Comparison of ENCODE assay signal across 8 mouse cellular contexts in the genomic region with DNA sequence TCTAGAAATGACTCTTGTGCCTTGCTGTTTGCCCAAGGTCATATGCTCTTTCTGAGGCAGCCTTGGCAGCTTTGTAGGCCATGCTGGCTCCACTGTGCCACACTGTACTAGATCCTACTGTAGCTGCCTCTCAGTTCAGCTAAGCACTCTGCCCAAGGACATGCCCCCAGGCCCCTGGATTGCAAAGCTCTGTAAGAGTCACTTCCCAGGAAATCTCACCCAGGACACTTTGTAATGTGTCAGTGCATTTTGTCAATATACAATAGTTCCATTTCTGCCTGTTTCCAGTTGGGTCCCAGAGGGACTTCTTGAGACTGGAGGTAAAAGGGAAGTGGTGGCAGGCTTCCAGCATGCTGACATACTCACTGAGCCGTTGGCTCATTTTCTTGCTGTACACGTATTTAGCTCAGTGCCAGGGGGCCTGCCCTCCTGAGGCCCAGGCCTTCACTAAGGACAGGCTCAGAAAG.
DNase-seq lines count a peak whose midpoint lies in the region; ATAC-seq lines count a peak whose summit lies in the region.

No protein-coding gene starts in this region.

- no peak overlapping the region for H3K4me2 ChIP-seq in forebrain, embryonic 13.5 days
- H3K4me2 ChIP-seq in forebrain, embryonic 11.5 days (ENCODE audit: low read depth, low read length, severe bottlenecking) = no peak overlapping the region

- WGBS in forebrain, embryonic 13.5 days = 22% methylated on average over 2 of the region's 2 CpGs
- 57% methylated on average over 2 of the region's 2 CpGs for WGBS in forebrain, embryonic 11.5 days

- H3K4me3 ChIP-seq in forebrain, embryonic 13.5 days = no peak overlapping the region
- H3K4me3 ChIP-seq in forebrain, embryonic 11.5 days (ENCODE audit: low read depth, low read length) = no peak overlapping the region

- DNase-seq in forebrain, embryonic 11.5 days (ENCODE audit: low spot score) = no peak
- peak; percentile 34 for DNase-seq in ovary, adult 18-20 months (ENCODE audit: low spot score)
- no peak for DNase-seq in ovary, postnatal 14 days (ENCODE audit: low spot score)
- DNase-seq in gastrocnemius, postnatal 14 days = peak; percentile 27
- DNase-seq in retina, embryonic 14.5 days (ENCODE audit: low spot score) = peak; percentile 13
- DNase-seq in frontal cortex, postnatal 36 days (ENCODE audit: low spot score in 2 of 2) = no peak

- H3K27me3 ChIP-seq in forebrain, embryonic 13.5 days = no peaks in the 10 kb centered on the region
- no peaks in the 10 kb centered on the region for H3K27me3 ChIP-seq in forebrain, embryonic 11.5 days (ENCODE audit: control insufficient read depth, insufficient read depth, low read length)

- 0 out of 2 replicates have a peak, but pooled peaks have one; percentile 53 for ATAC-seq in forebrain, embryonic 13.5 days
- no peak for ATAC-seq in forebrain, embryonic 11.5 days (replicated peaks; ENCODE audit: low FRiP score)
- no peak for ATAC-seq in erythroid progenitor cell, adult 5-6 weeks (replicated peaks; ENCODE audit: low FRiP score, poor library complexity, severe bottlenecking)

- intact Hi-C loops in gastrocnemius, postnatal 14 days (cut with DNase I; ENCODE audit: low total_unique reads) = no loop called here

- no peaks in the 10 kb centered on the region for H3K36me3 ChIP-seq in forebrain, embryonic 13.5 days (ENCODE audit: poor library complexity, severe bottlenecking)
- H3K36me3 ChIP-seq in forebrain, embryonic 11.5 days (ENCODE audit: control insufficient read depth, insufficient read depth, low read length) = no peaks in the 10 kb centered on the region

- no peaks in the 10 kb centered on the region for H3K9me3 ChIP-seq in forebrain, embryonic 13.5 days (replicated peaks)
- no peaks in the 10 kb centered on the region for H3K9me3 ChIP-seq in forebrain, embryonic 11.5 days (ENCODE audit: control insufficient read depth, low read length)

- no peak overlapping the region for H3K27ac ChIP-seq in forebrain, embryonic 13.5 days
- no peak overlapping the region for H3K27ac ChIP-seq in forebrain, embryonic 11.5 days (ENCODE audit: low read depth, low read length)

- peaks cover 12% of the 10 kb centered on the region for H3K4me1 ChIP-seq in forebrain, embryonic 13.5 days
- H3K4me1 ChIP-seq in forebrain, embryonic 11.5 days (replicated peaks; ENCODE audit: control insufficient read depth, insufficient read depth, low read length) = no peaks in the 10 kb centered on the region

- H3K9ac ChIP-seq in forebrain, embryonic 13.5 days = no peak overlapping the region
- H3K9ac ChIP-seq in forebrain, embryonic 11.5 days (ENCODE audit: low read length) = no peak overlapping the region

Comparison
In these comparisons a context has a peak if more than half of its experiments do, and no peak if none do; other contexts are left out.
1. DNase-seq: peak in ovary, adult 18-20 months (single experiment), gastrocnemius, postnatal 14 days (single experiment) and retina, embryonic 14.5 days (single experiment); none in forebrain, embryonic 11.5 days (single experiment), ovary, postnatal 14 days (single experiment) and frontal cortex, postnatal 36 days (0 of 2).